Mouse (Mus musculus): Measurements from ENCODE around the gene Tmem184c. TPM values are rescaled to one million over a fixed set of nuclear protein-coding genes. Genes with fewer than 3 reads are reported as not detected.

Gene Tmem184c
- total and polyA plus RNA-seq, 2 experiments: 4.2 to 18.3 TPM

GRCm38 (mm10) chr8:77637593-77637992 is 27.1 kb upstream of the Tmem184c start:
- Histone ChIP-seq H3K4me1 (ENCODE audit: control insufficient read depth, insufficient read depth, low read length) (no peaks in the 10 kb centered on the region), H3K4me3 (ENCODE audit: insufficient read depth, low read depth, low read length) (no peak overlapping the region), H3K27me3 (ENCODE audit: control insufficient read depth, insufficient read depth, low read length) (no peaks in the 10 kb centered on the region), H3K9ac (ENCODE audit: low read depth, low read length) (no peak overlapping the region), H3K27ac (replicated peaks; ENCODE audit: insufficient read depth, low read depth, low read length) (no peak overlapping the region), H3K79me2 (ENCODE audit: control insufficient read depth, insufficient read depth, low read length) (no peaks in the 10 kb centered on the region), H3K36me3 (ENCODE audit: control insufficient read depth, insufficient read depth, low read length) (no peaks in the 10 kb centered on the region)
- TF ChIP-seq CTCF (IDR thresholded peaks at IDR 0.05; ENCODE audit: low read depth, low read length) (no peak), POLR2A (IDR thresholded peaks at IDR 0.05; ENCODE audit: extremely low read depth, insufficient read depth, low read length) (no peak)
- DNase-seq (ENCODE audit: extremely low read depth, low read depth, low spot score): no peak
- WGBS: 90% methylated on average over 3 of the region's 3 CpGs

DNA sequence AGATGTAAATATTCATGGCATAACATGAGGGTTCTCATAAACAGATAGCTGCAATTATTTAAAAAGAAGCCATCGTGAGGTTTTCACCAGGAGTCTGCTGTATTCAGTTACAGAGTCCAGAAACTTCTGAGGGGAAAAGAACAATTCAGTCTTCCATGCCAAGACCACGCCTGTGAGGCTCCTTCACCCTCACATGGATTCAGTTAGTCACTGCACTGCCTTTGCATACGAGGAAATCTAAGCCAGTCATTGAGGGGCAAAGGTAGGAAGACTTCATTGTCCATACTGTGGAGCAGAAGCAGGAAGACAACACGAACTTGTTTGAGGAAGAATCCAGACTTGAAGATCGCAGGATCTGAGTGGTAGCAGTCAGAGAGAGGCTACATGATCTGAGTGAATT is 23.5 kb upstream of the Tmem184c start:
- Histone ChIP-seq H3K9ac (ENCODE audit: low read depth, low read length) (no peak overlapping the region), H3K27me3 (ENCODE audit: control insufficient read depth, insufficient read depth, low read length) (no peaks in the 10 kb centered on the region), H3K4me3 (ENCODE audit: insufficient read depth, low read depth, low read length) (no peak overlapping the region), H3K79me2 (ENCODE audit: control insufficient read depth, insufficient read depth, low read length) (no peaks in the 10 kb centered on the region), H3K27ac (replicated peaks; ENCODE audit: insufficient read depth, low read depth, low read length) (no peak overlapping the region), H3K4me1 (ENCODE audit: control insufficient read depth, insufficient read depth, low read length) (no peaks in the 10 kb centered on the region), H3K36me3 (ENCODE audit: control insufficient read depth, insufficient read depth, low read length) (no peaks in the 10 kb centered on the region)
- TF ChIP-seq POLR2A (IDR thresholded peaks at IDR 0.05; ENCODE audit: extremely low read depth, insufficient read depth, low read length): no peak
- no peak for TF ChIP-seq CTCF (IDR thresholded peaks at IDR 0.05; ENCODE audit: low read depth, low read length)
- WGBS: 64% methylated on average over 5 of the region's 5 CpGs
- no peak for DNase-seq (ENCODE audit: extremely low read depth, low read depth, low spot score)

- no peaks in the 10 kb centered on the region for H3K4me1 ChIP-seq (ENCODE audit: control insufficient read depth, insufficient read depth, low read length)
- no peak overlapping the region for H3K9ac ChIP-seq (ENCODE audit: low read depth, low read length)
- H3K27me3 ChIP-seq (ENCODE audit: control insufficient read depth, insufficient read depth, low read length): no peaks in the 10 kb centered on the region
- WGBS: 74% methylated on average over 2 of the region's 2 CpGs
- no peaks in the 10 kb centered on the region for H3K36me3 ChIP-seq (ENCODE audit: control insufficient read depth, insufficient read depth, low read length)
- no peak overlapping the region for H3K27ac ChIP-seq (replicated peaks; ENCODE audit: insufficient read depth, low read depth, low read length)
- TF ChIP-seq POLR2A (IDR thresholded peaks at IDR 0.05; ENCODE audit: extremely low read depth, insufficient read depth, low read length): no peak
- TF ChIP-seq CTCF (IDR thresholded peaks at IDR 0.05; ENCODE audit: low read depth, low read length): no peak
- DNase-seq (ENCODE audit: extremely low read depth, low read depth, low spot score): no peak
- H3K4me3 ChIP-seq (ENCODE audit: insufficient read depth, low read depth, low read length): no peak overlapping the region
- no peaks in the 10 kb centered on the region for H3K79me2 ChIP-seq (ENCODE audit: control insufficient read depth, insufficient read depth, low read length)
These were observed 22.7 kb upstream of the Tmem184c start for GRCm38 (mm10) chr8:77633211-77633610.

DNA sequence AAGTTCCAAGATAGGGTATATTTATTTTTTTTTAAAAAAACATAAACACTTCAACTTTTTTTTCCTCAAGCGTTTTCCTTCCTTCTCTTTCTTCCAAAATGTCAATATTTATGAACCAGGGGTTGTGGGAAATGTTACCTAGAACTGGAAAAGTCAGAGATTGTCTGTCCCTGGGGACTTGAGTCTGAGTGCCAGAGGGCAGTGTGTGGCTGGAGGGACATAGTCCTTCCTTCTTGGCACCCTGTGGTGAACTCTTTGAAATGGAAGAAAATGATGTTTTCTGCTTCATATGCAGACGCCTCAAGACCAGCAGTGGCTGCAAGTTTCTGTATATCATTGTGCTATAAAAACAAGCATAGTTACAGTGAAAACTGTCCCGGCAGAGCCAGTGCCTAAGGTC is 20.2 kb upstream of the Tmem184c start:
- DNase-seq (ENCODE audit: extremely low read depth, low read depth, low spot score): no peak

GRCm38 (mm10) chr8:77629858-77630537 is 19.5 kb upstream of the Tmem184c start:
- TF ChIP-seq POLR2A (IDR thresholded peaks at IDR 0.05; ENCODE audit: extremely low read depth, insufficient read depth, low read length): no peak
- TF ChIP-seq CTCF (IDR thresholded peaks at IDR 0.05; ENCODE audit: low read depth, low read length): peak; percentile 96
- Histone ChIP-seq H3K79me2 (ENCODE audit: control insufficient read depth, insufficient read depth, low read length) (no peaks in the 10 kb centered on the region), H3K4me1 (ENCODE audit: control insufficient read depth, insufficient read depth, low read length) (no peaks in the 10 kb centered on the region), H3K4me3 (ENCODE audit: insufficient read depth, low read depth, low read length) (no peak overlapping the region), H3K36me3 (ENCODE audit: control insufficient read depth, insufficient read depth, low read length) (no peaks in the 10 kb centered on the region), H3K27me3 (ENCODE audit: control insufficient read depth, insufficient read depth, low read length) (no peaks in the 10 kb centered on the region), H3K9ac (ENCODE audit: low read depth, low read length) (no peak overlapping the region), H3K27ac (replicated peaks; ENCODE audit: insufficient read depth, low read depth, low read length) (no peak overlapping the region)
- WGBS: 17% methylated on average over 15 of the region's 15 CpGs
- DNase-seq (ENCODE audit: extremely low read depth, low read depth, low spot score): peak; percentile 28

More for the DNA sequence above, 20.2 kb upstream of the Tmem184c start:
- WGBS: 58% methylated on average over 3 of the region's 3 CpGs
- Histone ChIP-seq H3K27me3 (ENCODE audit: control insufficient read depth, insufficient read depth, low read length) (no peaks in the 10 kb centered on the region), H3K4me1 (ENCODE audit: control insufficient read depth, insufficient read depth, low read length) (no peaks in the 10 kb centered on the region), H3K27ac (replicated peaks; ENCODE audit: insufficient read depth, low read depth, low read length) (no peak overlapping the region), H3K79me2 (ENCODE audit: control insufficient read depth, insufficient read depth, low read length) (no peaks in the 10 kb centered on the region), H3K36me3 (ENCODE audit: control insufficient read depth, insufficient read depth, low read length) (no peaks in the 10 kb centered on the region), H3K4me3 (ENCODE audit: insufficient read depth, low read depth, low read length) (no peak overlapping the region), H3K9ac (ENCODE audit: low read depth, low read length) (no peak overlapping the region)
- TF ChIP-seq CTCF (IDR thresholded peaks at IDR 0.05; ENCODE audit: low read depth, low read length) (no peak), POLR2A (IDR thresholded peaks at IDR 0.05; ENCODE audit: extremely low read depth, insufficient read depth, low read length) (no peak)

GRCm38 (mm10) chr8:77623677-77624209 is 13.2 kb upstream of the Tmem184c start:
- Histone ChIP-seq H3K4me3 (ENCODE audit: insufficient read depth, low read depth, low read length) (no peak overlapping the region), H3K4me1 (ENCODE audit: control insufficient read depth, insufficient read depth, low read length) (no peaks in the 10 kb centered on the region), H3K27me3 (ENCODE audit: control insufficient read depth, insufficient read depth, low read length) (no peaks in the 10 kb centered on the region), H3K27ac (replicated peaks; ENCODE audit: insufficient read depth, low read depth, low read length) (no peak overlapping the region), H3K9ac (ENCODE audit: low read depth, low read length) (no peak overlapping the region), H3K36me3 (ENCODE audit: control insufficient read depth, insufficient read depth, low read length) (no peaks in the 10 kb centered on the region), H3K79me2 (ENCODE audit: control insufficient read depth, insufficient read depth, low read length) (no peaks in the 10 kb centered on the region)
- WGBS: 83% methylated on average over 7 of the region's 7 CpGs
- TF ChIP-seq POLR2A (IDR thresholded peaks at IDR 0.05; ENCODE audit: extremely low read depth, insufficient read depth, low read length): no peak
- no peak for TF ChIP-seq CTCF (IDR thresholded peaks at IDR 0.05; ENCODE audit: low read depth, low read length)
- no peak for DNase-seq (ENCODE audit: extremely low read depth, low read depth, low spot score)
